In the genomic region with DNA sequence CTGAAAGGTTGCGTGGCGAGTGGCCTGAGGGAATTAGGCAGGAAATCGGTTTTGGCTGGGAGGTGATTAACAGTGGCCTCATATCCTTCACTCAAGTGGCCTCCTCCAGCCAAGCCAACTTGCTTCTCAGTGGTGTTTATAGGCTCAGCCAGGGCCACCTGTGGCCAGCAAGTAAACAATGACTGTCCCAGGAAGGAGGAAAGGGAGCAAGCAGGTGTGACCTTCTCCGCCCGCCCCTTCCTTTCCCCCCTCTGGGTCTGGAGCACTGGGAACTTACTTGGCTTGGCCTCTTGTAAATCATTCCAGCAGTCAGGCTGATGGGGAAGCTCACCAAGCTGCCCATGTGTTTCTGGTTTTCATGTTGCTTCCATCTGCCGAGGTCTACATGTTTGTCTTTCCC, we compare ENCODE assay signal across 10 mouse cellular contexts. TPM values are rescaled to one million over a fixed set of nuclear protein-coding genes. Genes with fewer than 3 reads are reported as not detected.
DNase-seq lines count a peak whose midpoint lies in the region; ATAC-seq lines count a peak whose summit lies in the region.
"Had no signal": no experiment of that assay in that cellular context is flagged by ENCODE, and none has a peak within 500 bp of the region (broad histone marks: within the 10 kb centered on the region; RNA-seq: fewer than 3 reads in every experiment).

No protein-coding gene starts in this region.

- no peaks in the 10 kb centered on the region for H3K27me3 ChIP-seq in embryonic facial prominence, embryonic 11.5 days (ENCODE audit: control insufficient read depth, insufficient read depth, low read length)
- H3K27me3 ChIP-seq in embryonic facial prominence, embryonic 10.5 days (replicated peaks; ENCODE audit: low read depth, poor library complexity, severe bottlenecking) = no peaks in the 10 kb centered on the region
- H3K27me3 ChIP-seq in embryonic facial prominence, embryonic 15.5 days = no peaks in the 10 kb centered on the region

- H3K4me1 ChIP-seq in embryonic facial prominence, embryonic 11.5 days (ENCODE audit: control insufficient read depth, insufficient read depth, low read length) = no peaks in the 10 kb centered on the region
- peaks cover 7% of the 10 kb centered on the region for H3K4me1 ChIP-seq in embryonic facial prominence, embryonic 10.5 days
- peaks cover 7% of the 10 kb centered on the region; the same call in 1 of the 2 replicates for H3K4me1 ChIP-seq in embryonic facial prominence, embryonic 15.5 days

- WGBS in embryonic facial prominence, embryonic 11.5 days = 66% methylated on average over 6 of the region's 6 CpGs
- 79% methylated on average over 6 of the region's 6 CpGs for WGBS in embryonic facial prominence, embryonic 10.5 days
- WGBS in embryonic facial prominence, embryonic 15.5 days = 62% methylated on average over 6 of the region's 6 CpGs

- no peaks in the 10 kb centered on the region for H3K9me3 ChIP-seq in embryonic facial prominence, embryonic 11.5 days (replicated peaks; ENCODE audit: control insufficient read depth, low read length)
- H3K9me3 ChIP-seq in embryonic facial prominence, embryonic 10.5 days = no peaks in the 10 kb centered on the region
- H3K9me3 ChIP-seq in embryonic facial prominence, embryonic 15.5 days (replicated peaks) = no peaks in the 10 kb centered on the region

- H3K36me3 ChIP-seq in embryonic facial prominence, embryonic 11.5 days (replicated peaks; ENCODE audit: control insufficient read depth, insufficient read depth, low read depth, low read length) = peaks cover 2% of the 10 kb centered on the region; the same call in 1 of the 2 replicates
- peaks cover 44% of the 10 kb centered on the region for H3K36me3 ChIP-seq in embryonic facial prominence, embryonic 10.5 days (replicated peaks)
- peaks cover 24% of the 10 kb centered on the region for H3K36me3 ChIP-seq in embryonic facial prominence, embryonic 15.5 days

- peak; percentile 31 for DNase-seq in embryonic facial prominence, embryonic 11.5 days (ENCODE audit: low spot score)
- no peak for DNase-seq in embryonic facial prominence, embryonic 10.5 days (ENCODE audit: low spot score)
- peak; percentile 13 for DNase-seq in left cerebral cortex, postnatal 4 days
- DNase-seq in left cerebral cortex, adult 8-10 months (ENCODE audit: low spot score in 2 of 2) = no peak
- peak; percentile 50 for DNase-seq in mesoderm, embryonic 11.5 days (ENCODE audit: low read depth, low spot score)
- DNase-seq in left cerebral cortex, postnatal 25 days (ENCODE audit: low spot score in 2 of 2) = no peak
- DNase-seq: B cell, adult 2 months; kidney, postnatal 14 days had no signal

- H3K4me3 ChIP-seq in embryonic facial prominence, embryonic 11.5 days (ENCODE audit: low read depth, low read length) = no peak overlapping the region
- no peak overlapping the region for H3K4me3 ChIP-seq in embryonic facial prominence, embryonic 10.5 days
- H3K4me3 ChIP-seq in embryonic facial prominence, embryonic 15.5 days (replicated peaks) = no peak overlapping the region

- H3K27ac ChIP-seq in embryonic facial prominence, embryonic 11.5 days (replicated peaks; ENCODE audit: low read depth, low read length) = no peak overlapping the region
- H3K27ac ChIP-seq in embryonic facial prominence, embryonic 10.5 days (replicated peaks) = no peak overlapping the region
- H3K27ac ChIP-seq in embryonic facial prominence, embryonic 15.5 days (replicated peaks) = 0 out of 2 replicates have a peak overlapping the region, but pooled peaks have one; percentile 39

- ATAC-seq in embryonic facial prominence, embryonic 11.5 days (replicated peaks; ENCODE audit: insufficient number of reproducible peaks, low FRiP score, low TSS enrichment, low read depth) = no peak
- 0 out of 2 replicates have a peak, but pooled peaks have one; percentile 46 for ATAC-seq in embryonic facial prominence, embryonic 15.5 days (ENCODE audit: insufficient number of reproducible peaks, low FRiP score, low TSS enrichment, low read depth)
- no peak for ATAC-seq in erythroblast, adult 5-6 weeks (replicated peaks; ENCODE audit: low FRiP score, poor library complexity, severe bottlenecking)

- intact Hi-C loops in left cerebral cortex, postnatal 4 days (cut with DNase I) = no loop called here
- intact Hi-C loops in left cerebral cortex, postnatal 25 days (cut with DNase I) = no loop called here

- H3K9ac ChIP-seq in embryonic facial prominence, embryonic 11.5 days (replicated peaks; ENCODE audit: low read length) = no peak overlapping the region
- no peak overlapping the region for H3K9ac ChIP-seq in embryonic facial prominence, embryonic 15.5 days

- no peak overlapping the region for H3K4me2 ChIP-seq in embryonic facial prominence, embryonic 11.5 days (ENCODE audit: low read depth, low read length)
- no peak overlapping the region for H3K4me2 ChIP-seq in embryonic facial prominence, embryonic 15.5 days (replicated peaks)

RNA-seq across cellular contexts. Expression of gene Adam19, which starts 46.3 kb away (rescaled TPM):
- 9.4 and 9.5 TPM in 2 replicates for polyA plus RNA-seq in embryonic facial prominence, embryonic 11.5 days (2014; fragmentation: Nextera tagmentation; extraction: Ambion mirVana)
- polyA plus RNA-seq in embryonic facial prominence, embryonic 10.5 days (2016; fragmentation: Nextera tagmentation; extraction: Ambion mirVana) = 11.3 and 13.9 TPM in 2 replicates
- 10 to 100 TPM; 40.0 to 44.9 TPM for total RNA-seq in left cerebral cortex, postnatal 4 days (2021)
- total RNA-seq in left cerebral cortex, adult 8-10 months (2022) = 10 to 100 TPM; 10.6 to 13.0 (median 10.9) TPM
- polyA plus RNA-seq in embryonic facial prominence, embryonic 15.5 days (2015; fragmentation: Nextera tagmentation; extraction: Ambion mirVana) = 13.4 and 14.1 TPM in 2 replicates
- 10 to 100 TPM; 23.6 to 26.8 TPM for total RNA-seq in left cerebral cortex, postnatal 25 days (2021)
- total RNA-seq in erythroblast, adult 5-6 weeks (2015; ENCODE audit: low replicate concordance) = 4.6 TPM in 2 replicates
- 5.6 and 6.2 TPM in 2 replicates for total RNA-seq in erythroblast, adult 5-6 weeks (2017; ENCODE audit: low replicate concordance)

RNA-seq across cellular contexts. Expression of gene Gm12166, which starts 50.0 kb away (rescaled TPM):
- polyA plus RNA-seq in embryonic facial prominence, embryonic 11.5 days (2014; fragmentation: Nextera tagmentation; extraction: Ambion mirVana) = 2.3 and 2.8 TPM in 2 replicates
- polyA plus RNA-seq in embryonic facial prominence, embryonic 10.5 days (2016; fragmentation: Nextera tagmentation; extraction: Ambion mirVana) = 2.9 and 3.0 TPM in 2 replicates
- total RNA-seq in left cerebral cortex, postnatal 4 days (2021) = 1 to 10 TPM; 2.2 to 4.4 TPM
- total RNA-seq in left cerebral cortex, adult 8-10 months (2022) = 1 to 10 TPM; 2.8 to 5.4 (median 3.2) TPM
- 3.9 and 7.7 TPM in 2 replicates for polyA plus RNA-seq in embryonic facial prominence, embryonic 15.5 days (2015; fragmentation: Nextera tagmentation; extraction: Ambion mirVana)
- 1 to 10 TPM; 1.2 to 2.8 TPM for total RNA-seq in left cerebral cortex, postnatal 25 days (2021)
- 4.4 and 4.8 TPM in 2 replicates for total RNA-seq in erythroblast, adult 5-6 weeks (2015; ENCODE audit: low replicate concordance)
- total RNA-seq in erythroblast, adult 5-6 weeks (2017; ENCODE audit: low replicate concordance) = 4.3 and 8.9 TPM in 2 replicates

Comparison
In these comparisons a context has a peak if more than half of its experiments do, and no peak if none do; other contexts are left out.
1. DNase-seq: peak in embryonic facial prominence, embryonic 11.5 days (single experiment), left cerebral cortex, postnatal 4 days (single experiment) and mesoderm, embryonic 11.5 days (single experiment); none in embryonic facial prominence, embryonic 10.5 days (single experiment), left cerebral cortex, adult 8-10 months (0 of 2) and left cerebral cortex, postnatal 25 days (0 of 2).